Mouse (Mus musculus) kidney, postnatal 0 days (tissue): ENCODE data around the gene Gramd4. TPM values are rescaled to one million over a fixed set of nuclear protein-coding genes. Genes with fewer than 3 reads are reported as not detected.
A peak's percentile ranks its signal among the peaks of the same experiment; 100 is the strongest.

Source experiments
- ATAC-seq: fragments of 200-750 bp; cut with Nextera tagmentation; replicated peaks from 2 replicates; pipeline ENCODE4 v1.8.0; 2017; ENCODE audit warnings: low read depth, moderate number of reproducible peaks, moderate TSS enrichment, moderate library complexity; ENCODE audit not compliant: low FRiP score
- DNase-seq: peaks from one replicate; pipeline ENCODE4 v3.0.0-alpha.2; 2016; ENCODE audit warnings: low spot score
- H3K27ac ChIP-seq: fragments of 300-500 bp; sonication (generic); 2 replicates; pipeline ENCODE4 v1.5.1; 2014; ENCODE audit warnings: mild to moderate bottlenecking
- H3K27me3 ChIP-seq: fragments of 300-500 bp; sonication (generic); 2 replicates; pipeline ENCODE4 v1.6.1; 2014; ENCODE audit warnings: low read length, mixed read lengths; ENCODE audit not compliant: insufficient read depth
- H3K36me3 ChIP-seq: fragments of 300-500 bp; sonication (generic); 2 replicates; pipeline ENCODE4 v1.6.1; 2014; ENCODE audit warnings: low read length, mixed read lengths; ENCODE audit not compliant: insufficient read depth
- H3K4me1 ChIP-seq: fragments of 300-500 bp; sonication (generic); replicated peaks from 2 replicates; pipeline ENCODE4 v1.6.1; 2014; ENCODE audit warnings: antibody characterized with exemption, low read length, mixed read lengths; ENCODE audit not compliant: insufficient read depth
- H3K4me2 ChIP-seq: fragments of 300-500 bp; sonication (generic); 2 replicates; pipeline ENCODE4 v1.6.1; 2014; ENCODE audit warnings: mild to moderate bottlenecking, low read length, moderate library complexity, mixed read lengths
- H3K4me3 ChIP-seq: fragments of 300-500 bp; sonication (generic); replicated peaks from 2 replicates; pipeline ENCODE4 v1.5.1; 2014; ENCODE audit warnings: low read depth, low read length
- H3K9ac ChIP-seq: fragments of 300-500 bp; sonication (generic); 2 replicates; pipeline ENCODE4 v1.6.1; 2014; ENCODE audit warnings: low read depth, low read length
- H3K9me3 ChIP-seq: fragments of 300-500 bp; sonication (generic); replicated peaks from 2 replicates; pipeline ENCODE4 v1.6.1; 2016; ENCODE audit warnings: low read length, inconsistent platforms, mixed read lengths
- CTCF ChIP-seq: IDR thresholded peaks from 2 replicates; pipeline ENCODE4 v1.5.1; 2016; ENCODE audit warnings: antibody characterized with exemption, low read depth, mild to moderate bottlenecking, moderate library complexity
- WGBS: fragments of 180-500 bp; shearing (Covaris S2); extraction: QIAGEN DNeasy Blood & Tissue Kit; methylation state at CpG from one replicate; pipeline ENCODE4 v1.1.7; 2014; 5-methylcytosine and 5-hydroxymethylcytosine counted together
- polyA plus RNA-seq: library from polyadenylated mRNA; unstranded; fragments of >200 nt; fragmentation: Nextera tagmentation; extraction: Ambion mirVana; gene quantifications from 2 replicates; pipeline ENCODE4 v1.2.1, GENCODE M21; 2015

Gene Gramd4
- polyA plus RNA-seq, 1 experiment from 2014 or later: 13.3 TPM

GRCm38 (mm10) chr15:86137638-86138037 lies 80.1 kb downstream of the Gramd4 start:
- no peak for DNase-seq

DNA sequence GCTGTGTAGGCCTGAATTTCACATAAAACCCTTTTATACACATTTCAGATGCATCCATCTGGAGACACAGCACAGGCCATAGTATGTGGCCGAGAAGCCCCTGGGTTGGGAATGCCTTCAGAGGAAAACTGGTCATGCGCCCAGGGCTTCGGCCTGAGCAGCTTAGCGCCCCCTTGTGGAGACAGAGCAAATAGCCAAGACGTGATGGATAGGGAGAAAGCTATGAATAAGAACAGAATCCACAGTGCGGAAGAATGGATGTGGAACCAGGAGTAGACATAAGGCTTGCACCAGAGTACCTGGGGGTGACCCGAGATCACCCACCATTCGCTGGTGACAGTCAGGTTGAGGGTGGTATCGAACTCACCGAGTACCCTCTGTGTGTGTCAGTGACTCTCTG lies 82.8 kb downstream of the Gramd4 start:
- peak; percentile 83 for DNase-seq
- peak; percentile 94 for TF ChIP-seq CTCF
- no peaks in the 10 kb centered on the region for H3K4me1 ChIP-seq
- WGBS: 37% methylated on average over 10 of the region's 10 CpGs
- H3K27ac ChIP-seq: no peak overlapping the region
- ATAC-seq: peak; percentile 10; the same call in 1 of the 2 replicates
- no peak overlapping the region for H3K4me2 ChIP-seq
- H3K9me3 ChIP-seq: no peaks in the 10 kb centered on the region
- H3K36me3 ChIP-seq: peaks cover 19% of the 10 kb centered on the region; the same call in 1 of the 2 replicates
- H3K9ac ChIP-seq: no peak overlapping the region
- no peak overlapping the region for H3K4me3 ChIP-seq
- H3K27me3 ChIP-seq: no peaks in the 10 kb centered on the region

More at GRCm38 (mm10) chr15:86137638-86138037, 80.1 kb downstream of the Gramd4 start:
- Histone ChIP-seq H3K4me2 (no peak overlapping the region), H3K4me3 (no peak overlapping the region), H3K9ac (no peak overlapping the region), H3K4me1 (no peaks in the 10 kb centered on the region), H3K27me3 (no peaks in the 10 kb centered on the region), H3K9me3 (no peaks in the 10 kb centered on the region), H3K36me3 (peaks cover 25% of the 10 kb centered on the region), H3K27ac (no peak overlapping the region)
- 73% methylated on average over 4 of the region's 4 CpGs for WGBS
- no peak for ATAC-seq
- peak; percentile 61 for TF ChIP-seq CTCF

GRCm38 (mm10) chr15:86144577-86144976 lies 87.1 kb downstream of the Gramd4 start:
- Histone ChIP-seq H3K4me2 (no peak overlapping the region), H3K27ac (no peak overlapping the region), H3K9me3 (no peaks in the 10 kb centered on the region), H3K4me1 (no peaks in the 10 kb centered on the region), H3K27me3 (no peaks in the 10 kb centered on the region), H3K9ac (no peak overlapping the region), H3K36me3 (peaks cover 13% of the 10 kb centered on the region; the same call in 1 of the 2 replicates), H3K4me3 (no peak overlapping the region)
- TF ChIP-seq CTCF: no peak
- DNase-seq (no peak), ATAC-seq (no peak)
- WGBS: 82% methylated on average over 7 of the region's 7 CpGs

DNA sequence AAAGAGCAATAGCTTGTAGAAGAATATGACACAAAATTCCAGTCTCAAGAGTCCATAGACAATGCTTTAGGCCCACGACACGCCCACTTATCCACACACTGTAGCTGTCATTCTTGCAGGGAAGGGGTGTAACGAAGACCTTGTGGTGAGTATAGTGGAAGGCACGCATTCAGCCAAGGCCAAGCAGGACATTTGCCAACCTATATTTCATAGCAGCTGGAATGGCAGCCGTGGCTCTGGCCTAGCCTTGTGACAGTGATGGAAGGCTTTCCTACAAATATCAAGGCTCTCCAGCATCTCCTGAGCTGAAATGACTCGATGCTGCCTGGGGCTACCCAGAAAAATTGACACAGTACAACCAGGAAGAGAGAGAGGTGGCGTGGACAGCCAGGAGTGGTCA lies 87.6 kb downstream of the Gramd4 start:
- H3K9me3 ChIP-seq: no peaks in the 10 kb centered on the region
- no peak overlapping the region for H3K4me3 ChIP-seq
- no peak for TF ChIP-seq CTCF
- H3K27ac ChIP-seq: no peak overlapping the region
- peaks cover 13% of the 10 kb centered on the region; the same call in 1 of the 2 replicates for H3K36me3 ChIP-seq
- no peak overlapping the region for H3K4me2 ChIP-seq
- DNase-seq (no peak), ATAC-seq (no peak)
- no peaks in the 10 kb centered on the region for H3K27me3 ChIP-seq
- H3K9ac ChIP-seq: no peak overlapping the region
- WGBS: 83% methylated on average over 7 of the region's 7 CpGs
- H3K4me1 ChIP-seq: no peaks in the 10 kb centered on the region

DNA sequence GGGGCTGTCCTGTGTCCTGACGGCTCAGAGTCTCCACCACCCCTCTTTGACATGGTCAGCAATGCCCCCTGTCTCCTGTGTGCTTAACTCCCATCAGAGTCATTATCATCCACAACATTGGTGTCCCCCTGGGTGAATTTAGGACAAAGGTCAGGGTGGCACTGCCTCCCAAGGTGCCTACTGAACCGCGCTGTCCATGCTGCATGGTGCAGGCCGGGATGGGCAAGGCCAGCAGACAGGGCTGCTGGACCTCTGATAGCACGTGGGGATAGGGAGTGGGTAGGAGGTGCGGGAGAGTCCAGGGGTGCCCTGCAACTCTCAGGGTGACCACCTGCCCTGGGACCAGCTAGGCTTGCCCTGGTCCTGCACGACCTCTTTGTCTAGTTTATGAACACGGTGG lies 89.4 kb downstream of the Gramd4 start:
- Histone ChIP-seq H3K9ac (no peak overlapping the region), H3K27ac (no peak overlapping the region), H3K4me2 (no peak overlapping the region), H3K4me3 (no peak overlapping the region), H3K27me3 (no peaks in the 10 kb centered on the region), H3K36me3 (peaks cover 15% of the 10 kb centered on the region; the same call in 1 of the 2 replicates), H3K9me3 (no peaks in the 10 kb centered on the region), H3K4me1 (no peaks in the 10 kb centered on the region)
- 77% methylated on average over 8 of the region's 8 CpGs for WGBS
- no peak for TF ChIP-seq CTCF
- DNase-seq (no peak), ATAC-seq (peak; percentile 66)

DNA sequence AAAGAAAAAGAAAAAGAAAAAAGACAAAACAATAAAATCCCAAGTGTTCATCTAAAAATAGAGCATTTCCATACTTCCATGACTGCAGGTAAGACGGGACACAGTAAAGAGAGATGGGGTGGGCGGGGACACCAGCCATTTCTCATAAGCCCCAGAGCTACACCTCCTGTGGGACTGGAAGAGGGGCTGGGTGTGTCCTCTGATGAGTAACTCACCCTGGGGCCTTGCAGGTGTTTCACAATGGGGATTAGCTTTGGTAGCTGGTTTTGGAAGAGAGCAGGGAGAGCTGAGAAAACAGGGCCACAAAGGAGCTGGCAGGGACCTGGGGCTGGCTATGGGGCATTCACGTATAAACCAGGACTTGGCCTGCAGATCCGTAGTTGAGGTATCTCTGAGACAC lies 93.1 kb downstream of the Gramd4 start:
- no peak overlapping the region for H3K27ac ChIP-seq
- H3K9ac ChIP-seq: no peak overlapping the region
- 91% methylated on average over 4 of the region's 4 CpGs for WGBS
- no peak for DNase-seq
- H3K4me2 ChIP-seq: no peak overlapping the region
- H3K4me3 ChIP-seq: no peak overlapping the region
- TF ChIP-seq CTCF: no peak
- peaks cover 7% of the 10 kb centered on the region; the same call in 1 of the 2 replicates for H3K36me3 ChIP-seq
- no peaks in the 10 kb centered on the region for H3K9me3 ChIP-seq
- no peak for ATAC-seq
- H3K4me1 ChIP-seq: no peaks in the 10 kb centered on the region
- H3K27me3 ChIP-seq: no peaks in the 10 kb centered on the region

DNA sequence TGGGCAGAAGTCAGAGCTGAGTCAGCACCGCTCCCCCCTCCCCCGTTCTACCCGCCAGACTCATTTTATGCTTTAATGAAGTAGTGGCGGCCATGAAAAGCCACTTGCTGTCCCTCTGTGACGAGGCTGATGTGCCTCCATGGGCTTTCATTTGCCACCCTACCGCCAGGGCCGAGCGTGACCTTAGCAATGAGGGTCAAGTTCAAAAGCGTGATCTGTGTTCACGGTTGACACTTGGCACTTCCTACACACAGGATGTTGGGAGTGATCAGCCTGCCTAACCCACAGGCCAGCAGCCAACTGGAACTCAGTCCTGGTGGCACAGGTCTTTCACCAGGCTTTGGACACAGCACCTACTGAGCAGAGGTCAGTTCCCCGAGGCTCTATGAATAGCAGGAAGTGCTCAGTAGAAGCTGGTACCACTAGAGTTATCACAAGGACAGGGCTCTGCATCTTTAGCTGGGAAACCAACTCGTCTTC lies 96.0 kb downstream of the Gramd4 start:
- Histone ChIP-seq H3K4me3 (no peak overlapping the region), H3K27ac (no peak overlapping the region), H3K9ac (no peak overlapping the region), H3K36me3 (peaks cover 7% of the 10 kb centered on the region; the same call in 1 of the 2 replicates), H3K4me1 (no peaks in the 10 kb centered on the region), H3K9me3 (no peaks in the 10 kb centered on the region), H3K27me3 (no peaks in the 10 kb centered on the region), H3K4me2 (no peak overlapping the region)
- ATAC-seq (no peak), DNase-seq (no peak)
- 77% methylated on average over 12 of the region's 12 CpGs for WGBS
- TF ChIP-seq CTCF: no peak
